Mouse (Mus musculus) erythroid progenitor cell, adult 5-6 weeks (primary cell): Measurements from ENCODE around the gene Fezf2. TPM values are rescaled to one million over a fixed set of nuclear protein-coding genes. Genes with fewer than 3 reads are reported as not detected.

ENCODE experiments used
- total RNA-seq, 2 experiments: library from RNA; stranded (forward) in 1 of 2; stranded (reverse) in 1 of 2; fragments of 150-400 nt in 1 of 2; fragments of 186-747, 209-891 nt in 1 of 2; gene quantifications; 2 replicates each; pipeline versions ENCODE4 v1.2.3 to v1.2.4; 2015 to 2017; ENCODE audit warnings: low replicate concordance in 2 of 2

Gene Fezf2
- total RNA-seq, 2 experiments from 2014 or later, result not detected

Other genes with a start within 250 kb of the Fezf2 start
- not detected in 2 replicates for gene Gm49355, start 64.2 kb downstream of the Fezf2 start, total RNA-seq (2015; ENCODE audit: low replicate concordance)
- not detected in 2 replicates for gene Gm49355, start 64.2 kb downstream of the Fezf2 start, total RNA-seq (2017; ENCODE audit: low replicate concordance)
- 1.7 and 10.8 TPM in 2 replicates for gene 3830406C13Rik, start 64.0 kb downstream of the Fezf2 start, total RNA-seq (2015; ENCODE audit: low replicate concordance)
- gene 3830406C13Rik, start 64.0 kb downstream of the Fezf2 start, total RNA-seq (2017; ENCODE audit: low replicate concordance), result 4.5 and 12.2 TPM in 2 replicates